Mouse (Mus musculus): ENCODE data around the gene Mst1.

- TF ChIP-seq CTCF (IDR thresholded peaks at IDR 0.05; ENCODE audit: insufficient read depth, low read depth, low read length) (no peak), POLR2A (IDR thresholded peaks at IDR 0.05; ENCODE audit: insufficient read depth, low read depth, low read length) (no peak)
These were observed 51.3 kb downstream of the Mst1 start for GRCm38 (mm10) chr9:108131502-108131901.

All from olfactory bulb, adult 2 months (tissue).